Mouse (Mus musculus) gastrocnemius, postnatal 25 days (tissue): ENCODE measurements at regions not wholly inside any gene's neighbourhood (a gene's known extent, or its start where the extent isn't known, plus 50 kb on each side); places are given as distances from the start of the nearest gene placed in this dataset.

Experiments used
- DNase-seq: peaks from one replicate; pipeline ENCODE4 v3.0.0; 2022

- no peak for DNase-seq
Observed at GRCm38 (mm10) chr16:25042669-25043440, 243.8 kb upstream of the Tprg start.

- DNase-seq = no peak
Observed at GRCm38 (mm10) chr16:25044637-25045036, 242.0 kb upstream of the Tprg start.

GRCm38 (mm10) chr16:25047726-25048125, 238.9 kb upstream of the Tprg start:
- no peak for DNase-seq

DNA sequence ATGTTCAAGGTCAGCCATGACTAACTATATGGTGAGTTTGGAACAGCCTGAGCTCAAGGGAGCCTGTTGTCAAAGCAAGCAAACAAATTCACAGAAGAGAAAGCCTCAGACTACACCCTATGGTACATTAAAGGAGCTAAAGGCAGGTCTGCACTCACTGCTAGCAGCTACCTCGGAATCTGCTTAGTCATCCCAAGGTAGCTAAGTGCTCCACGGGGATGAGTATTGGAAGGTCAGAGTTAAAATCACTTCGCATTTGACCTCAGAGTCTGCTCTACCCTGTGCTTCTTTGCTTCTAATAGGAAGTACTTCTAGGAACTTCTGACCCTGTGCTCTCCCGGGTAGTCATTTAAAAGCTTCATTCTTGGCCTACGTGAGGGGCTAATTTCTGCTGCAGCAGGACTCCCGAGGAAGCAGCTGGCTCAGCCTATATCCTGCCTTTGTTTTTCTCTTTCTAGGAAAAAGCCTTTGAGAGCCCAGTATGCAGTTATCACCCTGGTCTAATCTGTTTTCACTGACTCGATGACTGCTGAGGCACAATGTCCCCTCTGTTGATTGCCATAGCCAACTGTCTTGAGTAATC, 236.6 kb upstream of the Tprg start:
- DNase-seq = no peak

DNA sequence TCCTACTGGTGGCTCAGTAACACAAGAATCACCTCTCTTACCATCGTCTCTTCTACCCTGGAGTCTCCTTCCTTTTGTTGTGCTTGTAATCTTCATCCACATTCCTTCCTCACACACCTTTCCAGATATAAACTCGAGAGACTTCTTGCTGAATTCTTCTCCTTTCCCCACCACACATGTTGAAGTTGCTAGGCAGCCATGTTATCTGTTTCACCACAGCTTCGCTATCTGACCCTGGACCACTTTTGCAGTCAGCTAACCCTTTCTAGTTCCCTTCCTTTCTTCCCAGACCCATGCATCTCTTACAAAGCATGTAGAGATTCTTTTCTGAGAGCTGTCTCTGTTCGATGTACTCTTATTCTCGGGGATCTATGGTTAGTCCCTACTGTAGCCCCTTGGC, 235.6 kb upstream of the Tprg start:
- DNase-seq = no peak

- DNase-seq = no peak
Observed at GRCm38 (mm10) chr16:25052428-25052827, 234.2 kb upstream of the Tprg start.

DNA sequence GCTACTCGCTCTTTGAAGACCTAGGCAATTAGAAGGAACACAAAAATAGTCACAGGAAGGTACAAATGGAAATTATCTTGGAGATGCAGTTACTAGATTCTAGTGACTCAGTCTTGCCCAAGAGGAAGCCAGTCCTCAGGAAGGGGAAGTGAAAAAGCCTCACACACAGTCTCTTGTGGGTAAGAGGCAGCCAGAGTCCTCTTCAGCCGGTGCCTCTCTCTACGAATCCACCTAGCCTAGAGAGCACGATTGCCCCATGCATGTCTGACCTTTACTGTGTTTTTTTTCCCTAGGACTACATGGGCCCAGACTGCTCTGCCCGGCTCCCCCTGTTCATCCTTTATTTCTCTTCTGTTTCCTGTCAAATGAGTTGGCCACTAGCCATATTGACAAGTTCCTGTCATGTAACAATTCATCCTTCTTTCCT, 233.7 kb upstream of the Tprg start:
- DNase-seq = no peak

- no peak for DNase-seq
Observed at GRCm38 (mm10) chr16:25054304-25054703, 232.3 kb upstream of the Tprg start.

DNA sequence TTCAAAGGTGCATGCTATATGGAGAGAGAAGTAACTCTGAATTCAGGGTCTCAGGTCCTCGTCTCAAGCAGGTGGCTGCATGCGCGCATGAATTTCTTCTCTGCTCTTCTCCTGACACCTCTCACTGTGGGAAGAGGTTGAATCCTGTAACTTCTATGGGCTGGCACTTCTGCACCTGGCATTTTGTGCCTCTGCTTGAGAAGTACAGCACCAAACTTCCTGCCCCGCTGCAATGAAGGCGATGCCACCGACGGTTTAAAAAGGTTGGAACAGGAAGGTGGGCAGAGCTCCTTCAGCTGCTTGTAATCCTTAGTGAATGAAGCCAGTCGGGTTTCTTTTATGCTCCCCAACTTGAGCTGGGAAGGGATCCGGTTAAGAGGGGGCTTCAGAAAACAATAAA, 231.2 kb upstream of the Tprg start:
- DNase-seq = no peak

DNA sequence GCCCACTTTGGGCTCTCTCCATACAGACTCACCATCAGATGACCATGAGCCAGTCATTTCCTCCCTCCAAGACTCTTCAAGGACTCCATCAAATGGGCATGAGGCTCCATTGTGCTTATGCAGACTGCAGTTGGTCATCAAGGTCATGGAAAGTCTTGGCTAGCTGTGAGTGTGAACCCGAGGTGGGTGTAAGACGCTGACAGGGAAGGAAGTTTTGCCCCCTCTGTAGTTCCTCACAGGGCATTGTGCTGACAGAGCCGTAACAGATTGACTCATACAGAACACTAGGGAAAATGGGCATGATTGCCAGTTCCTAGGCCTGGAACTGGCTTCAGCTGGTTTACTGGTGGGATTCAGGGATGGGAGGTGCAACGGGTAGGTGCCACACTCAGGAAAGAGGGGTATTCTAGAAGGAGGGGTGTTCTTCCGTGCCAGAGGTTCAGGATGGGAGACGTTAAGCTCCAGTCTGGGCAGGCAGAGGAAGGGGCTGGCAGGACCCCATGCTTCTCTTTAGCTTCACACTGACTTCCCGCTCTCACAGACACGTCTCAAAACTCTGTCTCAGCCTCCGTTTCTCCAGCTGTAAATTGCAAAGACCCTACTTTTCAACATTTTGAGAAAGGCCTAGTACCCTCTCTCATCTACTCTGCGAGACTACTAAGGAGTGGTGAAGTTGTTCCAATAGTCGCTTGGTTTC, 228.4 kb upstream of the Tprg start:
- no peak for DNase-seq

DNA sequence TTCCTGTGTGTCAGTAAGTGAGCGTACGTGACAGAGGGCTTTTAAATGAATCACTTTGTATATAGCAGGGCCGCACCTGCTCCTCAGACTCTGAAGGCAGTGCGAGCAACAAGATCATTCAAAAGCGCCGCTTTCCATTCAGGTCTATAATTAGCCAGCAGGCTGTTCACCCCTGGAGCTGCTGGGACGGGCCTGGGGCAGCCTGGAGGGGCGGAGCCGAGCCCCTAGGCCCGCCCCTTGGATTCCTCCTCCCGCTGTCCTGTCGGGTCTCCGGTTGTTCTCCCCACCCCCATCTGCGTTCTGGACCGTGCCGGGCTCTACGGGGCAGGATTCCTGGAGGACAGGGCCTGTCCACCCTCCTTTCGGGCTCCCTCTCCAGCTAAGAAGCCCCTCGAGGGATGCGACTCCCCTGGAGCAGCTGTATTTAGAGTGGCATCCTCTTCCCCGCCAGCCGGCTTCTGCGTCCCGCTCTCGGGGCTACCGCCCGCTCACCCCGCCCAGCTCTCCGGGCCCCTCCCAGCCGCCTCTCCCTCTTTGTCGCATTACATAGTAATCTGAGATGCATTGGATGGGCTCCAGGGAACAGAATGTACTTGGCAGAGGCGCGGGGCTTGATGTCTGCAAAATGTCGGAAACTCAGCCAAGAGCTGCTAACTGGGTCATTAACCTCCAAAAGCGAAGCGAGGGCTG, 227.7 kb upstream of the Tprg start:
- DNase-seq = peak; percentile 97

DNA sequence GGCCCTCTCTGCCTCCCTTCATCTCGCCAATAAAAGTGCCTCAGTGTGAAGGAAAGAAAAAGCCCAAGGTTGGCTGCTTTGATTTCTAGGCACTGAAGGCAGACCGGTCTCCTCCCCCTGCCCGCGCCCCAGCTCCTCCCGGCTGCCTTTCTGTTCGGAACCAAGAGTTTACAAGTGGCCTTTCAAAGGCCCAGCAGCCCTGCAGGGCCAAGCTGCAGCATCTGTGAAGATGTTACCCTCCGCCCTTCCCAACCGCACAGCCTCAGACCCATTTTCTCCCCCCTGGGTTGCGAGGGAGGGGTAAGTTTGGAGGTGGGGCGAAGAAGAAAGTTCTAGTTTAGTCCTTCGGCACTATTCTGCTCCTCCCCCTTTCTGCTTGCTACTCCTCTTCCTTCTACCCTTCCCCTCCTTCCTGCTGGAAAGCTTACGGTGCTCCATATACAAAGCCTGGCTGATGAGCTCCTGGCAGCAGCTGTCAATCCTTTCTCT, 227.1 kb upstream of the Tprg start:
- peak; percentile 85 for DNase-seq

GRCm38 (mm10) chr16:25060266-25060665, 226.4 kb upstream of the Tprg start:
- no peak for DNase-seq

- DNase-seq = no peak
Observed at GRCm38 (mm10) chr16:25061631-25062030, 225.0 kb upstream of the Tprg start.

DNA sequence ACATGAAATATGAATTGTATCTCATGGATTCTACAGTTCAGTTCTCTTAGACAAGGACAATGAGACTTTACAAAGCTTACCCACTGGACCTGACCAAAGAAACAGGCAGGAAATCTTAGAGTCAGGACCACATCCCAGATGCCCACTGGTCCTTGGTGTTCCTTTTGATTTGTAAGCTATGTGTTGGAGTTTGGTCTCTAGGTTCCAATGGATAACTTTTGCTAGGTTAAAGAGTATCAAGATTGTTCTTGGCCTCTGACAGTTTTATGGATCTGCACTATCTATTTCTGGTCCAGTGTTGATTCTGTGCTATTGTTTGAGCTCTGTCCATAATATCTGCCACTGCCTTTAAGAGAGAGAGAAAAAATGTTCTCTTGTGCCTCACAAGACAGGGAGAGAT, 222.6 kb upstream of the Tprg start:
- DNase-seq = no peak

DNA sequence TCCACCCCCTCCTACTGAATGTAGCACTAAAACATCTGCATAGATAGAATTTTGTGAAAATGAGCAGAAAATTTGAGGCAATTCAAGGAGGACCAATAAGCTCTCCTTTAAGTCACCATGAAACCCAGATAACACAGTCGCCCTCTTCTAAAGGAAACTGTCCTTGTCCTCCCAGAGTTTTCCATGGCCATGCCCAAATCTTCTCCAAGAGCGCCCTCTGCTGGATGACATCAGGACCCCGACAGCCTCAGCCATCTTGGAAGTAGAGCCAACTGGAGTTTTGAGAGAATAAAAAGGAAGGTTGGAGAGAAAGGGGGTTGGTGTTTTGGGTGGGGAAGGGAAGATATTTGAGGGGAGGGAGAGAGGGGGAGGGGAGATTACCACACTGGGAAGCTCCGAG, 222.1 kb upstream of the Tprg start:
- peak; percentile 76 for DNase-seq

DNA sequence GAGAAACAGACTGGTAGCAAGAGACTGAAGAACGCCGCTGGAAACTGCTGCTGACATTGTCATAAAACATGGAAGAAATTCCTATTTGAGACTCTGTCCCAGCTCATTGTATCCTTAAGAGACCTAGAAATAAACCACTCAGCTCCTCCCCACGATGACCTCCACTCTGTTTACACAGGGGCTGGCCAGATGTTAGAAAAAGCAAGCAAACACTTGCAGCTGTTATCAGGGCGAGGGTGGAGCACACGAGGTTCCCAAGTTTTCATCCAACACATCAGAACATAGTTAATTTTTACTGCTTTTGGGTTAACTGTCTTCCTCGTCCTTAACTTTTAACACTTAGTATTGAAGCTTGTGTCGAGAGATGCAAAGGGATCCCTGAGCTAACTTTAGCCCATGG, 219.8 kb upstream of the Tprg start:
- DNase-seq = peak; percentile 42

DNA sequence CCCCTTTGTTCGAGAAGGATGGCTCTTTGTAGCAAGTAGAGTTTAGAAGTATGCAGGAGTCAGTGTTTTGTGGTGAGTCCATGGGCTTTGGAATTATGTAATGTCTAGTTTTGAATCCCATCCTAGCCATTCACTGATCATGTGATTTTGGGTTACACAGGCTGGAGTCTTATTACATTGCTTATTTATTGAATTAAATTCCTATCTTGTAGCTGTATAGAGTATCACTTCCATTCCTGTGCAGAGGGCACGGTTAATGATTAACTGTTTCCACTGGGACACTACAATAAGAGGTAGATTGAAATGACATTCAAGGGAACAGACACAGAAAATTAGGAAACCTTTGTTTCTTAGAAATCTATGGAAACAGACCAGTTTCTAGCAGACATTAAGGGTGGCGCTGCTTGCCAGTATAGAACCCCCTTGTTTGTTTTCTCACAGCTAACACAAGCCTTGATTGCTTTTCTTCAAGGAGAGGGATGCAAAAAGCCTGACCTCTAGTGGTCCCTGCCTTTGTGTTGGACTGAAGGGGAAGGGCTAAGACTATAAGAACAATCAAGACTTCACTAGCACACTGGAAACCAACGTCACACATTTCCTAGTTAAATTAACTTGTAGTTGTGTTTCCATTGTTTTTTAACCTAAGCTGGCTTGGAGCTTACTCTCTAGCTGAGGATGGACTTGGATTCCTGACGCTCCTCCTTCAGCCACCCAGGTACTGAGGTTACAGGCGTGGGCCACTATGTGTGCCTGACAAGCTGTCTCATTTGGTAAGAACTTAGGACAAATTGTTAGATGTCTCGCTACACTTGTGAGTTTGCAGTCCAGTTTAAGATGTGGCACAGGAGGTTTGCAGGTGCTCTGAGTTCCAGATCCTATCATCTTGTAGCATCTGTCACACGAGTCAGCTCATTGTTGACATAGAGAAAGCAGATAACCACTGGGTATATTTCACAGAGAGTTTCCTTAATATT, 219.1 kb upstream of the Tprg start:
- no peak for DNase-seq

DNA sequence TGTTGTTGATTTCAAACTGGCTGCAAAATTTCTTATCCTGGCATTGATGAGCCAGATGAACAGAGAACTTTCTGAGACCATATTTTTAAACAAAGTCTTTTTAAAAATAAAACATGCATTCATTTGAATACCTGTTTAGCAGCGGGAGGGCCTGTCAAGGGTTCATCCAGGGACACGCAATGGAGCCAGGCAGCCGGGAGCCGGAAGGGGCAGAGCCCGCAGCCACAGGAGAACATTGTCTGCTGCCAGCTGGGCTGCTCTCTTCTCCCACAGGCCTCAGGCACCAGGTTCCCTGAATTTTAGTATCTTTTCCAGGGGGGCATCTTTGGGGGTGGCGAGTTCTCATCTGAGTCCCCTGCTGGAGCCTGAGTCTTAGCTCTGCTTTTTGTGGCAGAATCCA, 205.8 kb upstream of the Tprg start:
- DNase-seq = no peak

GRCm38 (mm10) chr16:25083729-25084128, 202.9 kb upstream of the Tprg start:
- no peak for DNase-seq
